9 mouse cellular contexts compared by ENCODE assay signal in the genomic region with DNA sequence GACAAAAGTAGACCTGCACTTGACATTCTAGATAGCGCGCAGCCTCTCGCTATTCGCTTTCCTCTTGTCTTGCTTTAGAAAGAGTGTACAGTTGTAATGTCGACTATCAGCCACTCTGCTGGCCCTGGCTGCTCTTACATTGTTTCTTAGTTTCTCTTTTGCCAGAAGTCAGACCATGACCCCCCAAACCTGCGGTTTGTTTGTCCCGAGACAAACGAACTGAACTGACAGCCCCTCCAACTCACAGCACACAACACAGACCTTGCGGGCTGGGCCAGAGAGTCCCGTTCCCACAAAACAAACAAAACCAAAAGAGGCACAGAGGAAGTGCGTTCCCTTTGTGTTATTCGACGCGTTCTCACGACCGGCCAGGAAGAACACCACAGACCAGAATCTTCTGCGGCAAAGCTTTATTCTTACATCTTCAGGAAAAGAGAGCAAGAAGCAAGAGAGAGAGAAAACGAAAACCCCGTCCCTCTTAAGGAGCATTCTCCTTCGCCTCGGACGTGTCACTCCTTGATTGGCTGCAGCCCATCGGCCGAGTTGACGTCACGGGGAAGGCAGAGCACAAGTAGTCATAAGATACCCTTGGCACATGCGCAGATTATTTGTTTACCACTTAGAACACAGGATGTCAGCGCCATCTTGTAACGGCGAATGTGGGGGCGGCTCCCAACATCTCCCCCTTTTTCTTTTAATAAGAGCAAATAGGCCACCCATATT. TPM values are rescaled to one million over a fixed set of nuclear protein-coding genes. Genes with fewer than 3 reads are reported as not detected.
DNase-seq lines count a peak whose midpoint lies in the region; ATAC-seq and TF ChIP-seq lines count a peak whose summit lies in the region.
"Not testable (repeated sequence)": the region's sequence is repeated elsewhere in the genome, so short reads cannot be mapped to it uniquely, and the experiment has no call there.
"Had no signal": no experiment of that assay in that cellular context is flagged by ENCODE, and none has a peak within 500 bp of the region (broad histone marks: within the 10 kb centered on the region; RNA-seq: fewer than 3 reads in every experiment).

No protein-coding gene starts in this region.

- H3K4me3 ChIP-seq in cerebellum, adult 2 months (replicated peaks; ENCODE audit: insufficient read depth, low read depth, low read length) = peak overlapping the region; percentile 64
- H3K4me3 ChIP-seq in forebrain, embryonic 10.5 days = peak overlapping the region; percentile 40
- H3K4me3 ChIP-seq in heart, embryonic 13.5 days = peak overlapping the region; percentile 37
- not testable (repeated sequence) for H3K4me3 ChIP-seq in intestine, embryonic 15.5 days (replicated peaks); neural tube, embryonic 14.5 days (ENCODE audit: low read depth, low read length)
- H3K4me3 ChIP-seq in limb, embryonic 15.5 days = peak overlapping the region; percentile 23; the same call in 1 of the 2 replicates
- peak overlapping the region; percentile 83 for H3K4me3 ChIP-seq in megakaryocyte, embryonic 14.5 days (replicated peaks)

- H3K27me3 ChIP-seq in cerebellum, adult 2 months (ENCODE audit: control insufficient read depth, insufficient read depth, low read length); heart, embryonic 13.5 days (replicated peaks); intestine, embryonic 15.5 days (replicated peaks); limb, embryonic 15.5 days; megakaryocyte, embryonic 14.5 days (replicated peaks); neural tube, embryonic 14.5 days (ENCODE audit: control insufficient read depth, insufficient read depth, low read length): not testable (repeated sequence)
- H3K27me3 ChIP-seq in forebrain, embryonic 10.5 days (ENCODE audit: poor library complexity, severe bottlenecking) = peaks cover 10% of the 10 kb centered on the region

- H3K27ac ChIP-seq in cerebellum, adult 2 months (ENCODE audit: insufficient read depth, low read length) = peak overlapping the region; percentile 93; the same call in 1 of the 2 replicates
- H3K27ac ChIP-seq in forebrain, embryonic 10.5 days = peak overlapping the region; percentile 85
- H3K27ac ChIP-seq in heart, embryonic 13.5 days (replicated peaks) = peak overlapping the region; percentile 89
- H3K27ac ChIP-seq in intestine, embryonic 15.5 days = peak overlapping the region; percentile 77
- H3K27ac ChIP-seq in limb, embryonic 15.5 days = peak overlapping the region; percentile 87
- 0 out of 2 replicates have a peak overlapping the region, but pooled peaks have one; percentile 60 for H3K27ac ChIP-seq in neural tube, embryonic 14.5 days (ENCODE audit: low read depth, low read length)

- H3K9me3 ChIP-seq in forebrain, embryonic 10.5 days; heart, embryonic 13.5 days; intestine, embryonic 15.5 days; limb, embryonic 15.5 days; megakaryocyte, embryonic 14.5 days; neural tube, embryonic 14.5 days (ENCODE audit: control insufficient read depth, low read length): not testable (repeated sequence)

- 0% methylated on average over 9 of the region's 31 CpGs for WGBS in cerebellum, adult 2 months
- WGBS in forebrain, embryonic 10.5 days = 0% methylated on average over 9 of the region's 31 CpGs
- 0% methylated on average over 9 of the region's 31 CpGs for WGBS in heart, embryonic 13.5 days
- WGBS in intestine, embryonic 15.5 days = 0% methylated on average over 9 of the region's 31 CpGs
- 0% methylated on average over 9 of the region's 31 CpGs for WGBS in limb, embryonic 15.5 days
- WGBS in neural tube, embryonic 14.5 days = under 1% methylated on average over 8 of the region's 31 CpGs

- peak overlapping the region; percentile 37; the same call in 1 of the 2 replicates for H3K4me2 ChIP-seq in heart, embryonic 13.5 days
- H3K4me2 ChIP-seq in intestine, embryonic 15.5 days (replicated peaks); limb, embryonic 15.5 days; neural tube, embryonic 14.5 days (ENCODE audit: low read depth, low read length): not testable (repeated sequence)

- peak; percentile 40 for ATAC-seq in heart, embryonic 13.5 days (ENCODE audit: extremely low read depth, insufficient number of reproducible peaks, low FRiP score, low TSS enrichment)
- ATAC-seq in intestine, embryonic 15.5 days = peak; percentile 80
- ATAC-seq in limb, embryonic 15.5 days (ENCODE audit: insufficient number of reproducible peaks, low FRiP score, low TSS enrichment, low read depth) = peak; percentile 72
- ATAC-seq in neural tube, embryonic 14.5 days (ENCODE audit: low read depth) = peak; percentile 51

- TF ChIP-seq POLR2A in cerebellum, adult 2 months (IDR thresholded peaks at IDR 0.05; ENCODE audit: borderline replicate concordance, insufficient read depth, low read length) = not testable (repeated sequence)

- peak; percentile 49 to 57 for DNase-seq in B cell, adult 2 months
- peak; percentile 36 to 64 for DNase-seq in cerebellum, adult 2 months
- DNase-seq in forebrain, embryonic 10.5 days (ENCODE audit: extremely low spot score, low spot score) = not testable (repeated sequence)

- H3K4me1 ChIP-seq in cerebellum, adult 2 months (ENCODE audit: control insufficient read depth, insufficient read depth, low read length); intestine, embryonic 15.5 days (replicated peaks); limb, embryonic 15.5 days; neural tube, embryonic 14.5 days (ENCODE audit: control insufficient read depth, insufficient read depth, low read length): not testable (repeated sequence)
- peaks cover 19% of the 10 kb centered on the region for H3K4me1 ChIP-seq in forebrain, embryonic 10.5 days
- peaks cover 18% of the 10 kb centered on the region for H3K4me1 ChIP-seq in heart, embryonic 13.5 days
- H3K4me1 ChIP-seq in megakaryocyte, embryonic 14.5 days = peaks cover 14% of the 10 kb centered on the region; the same call in 1 of the 2 replicates

- not testable (repeated sequence) for H3K36me3 ChIP-seq in forebrain, embryonic 10.5 days (replicated peaks); heart, embryonic 13.5 days; intestine, embryonic 15.5 days; limb, embryonic 15.5 days; megakaryocyte, embryonic 14.5 days (replicated peaks; ENCODE audit: low read length); neural tube, embryonic 14.5 days (ENCODE audit: control insufficient read depth, insufficient read depth, low read length)

- not testable (repeated sequence) for TF ChIP-seq CTCF in cerebellum, adult 2 months (IDR thresholded peaks at IDR 0.05; ENCODE audit: borderline replicate concordance, insufficient read depth, low read depth, low read length)

- peak overlapping the region; percentile 71; the same call in 1 of the 2 replicates for H3K9ac ChIP-seq in heart, embryonic 13.5 days
- not testable (repeated sequence) for H3K9ac ChIP-seq in intestine, embryonic 15.5 days; limb, embryonic 15.5 days; neural tube, embryonic 14.5 days (replicated peaks; ENCODE audit: low read depth, low read length)

RNA-seq across cellular contexts. Expression of a gene that starts 35.9 kb away (rescaled TPM):
- 0.21 and 0.41 TPM in 2 replicates for polyA plus RNA-seq in cerebellum, adult 2 months (2012; rRNA removed)
- 1.6 and 1.8 TPM in 2 replicates for polyA plus RNA-seq in forebrain, embryonic 10.5 days (2016; fragmentation: Nextera tagmentation; extraction: Ambion mirVana)
- polyA plus RNA-seq in heart, embryonic 13.5 days (2015; fragmentation: Nextera tagmentation; extraction: Ambion mirVana) = 7.4 and 7.5 TPM in 2 replicates
- polyA plus RNA-seq in intestine, embryonic 15.5 days (2015; fragmentation: Nextera tagmentation; extraction: Ambion mirVana) = 0.29 and 0.37 TPM in 2 replicates
- 8.7 and 18.4 TPM in 2 replicates for polyA plus RNA-seq in limb, embryonic 15.5 days (2015; fragmentation: Nextera tagmentation; extraction: Ambion mirVana)
- 21.2 and 30.0 TPM in 2 replicates for polyA plus RNA-seq in megakaryocyte, embryonic 14.5 days (2012; ENCODE audit: insufficient read depth, low replicate concordance)
- polyA plus RNA-seq in neural tube, embryonic 14.5 days (2014; fragmentation: Nextera tagmentation; extraction: Ambion mirVana) = 1.3 and 2.0 TPM in 2 replicates

RNA-seq across cellular contexts. Expression of a gene that starts 37.0 kb away (rescaled TPM):
- not detected in 2 replicates for polyA plus RNA-seq in cerebellum, adult 2 months (2012; rRNA removed)
- polyA plus RNA-seq in forebrain, embryonic 10.5 days (2016; fragmentation: Nextera tagmentation; extraction: Ambion mirVana) = 0.20 TPM in 1 of 2 replicates, not detected in the other
- 0.68 and 0.78 TPM in 2 replicates for polyA plus RNA-seq in heart, embryonic 13.5 days (2015; fragmentation: Nextera tagmentation; extraction: Ambion mirVana)
- polyA plus RNA-seq in intestine, embryonic 15.5 days (2015; fragmentation: Nextera tagmentation; extraction: Ambion mirVana) = 0.14 and 0.20 TPM in 2 replicates
- 0.22 and 0.55 TPM in 2 replicates for polyA plus RNA-seq in limb, embryonic 15.5 days (2015; fragmentation: Nextera tagmentation; extraction: Ambion mirVana)
- not detected in 2 replicates for polyA plus RNA-seq in megakaryocyte, embryonic 14.5 days (2012; ENCODE audit: insufficient read depth, low replicate concordance)
- not detected in 2 replicates for polyA plus RNA-seq in neural tube, embryonic 14.5 days (2014; fragmentation: Nextera tagmentation; extraction: Ambion mirVana)
- polyA plus RNA-seq: brain, embryonic 14.5 days had no signal
